Mouse (Mus musculus): ENCODE results near the gene S100a11.

DNA sequence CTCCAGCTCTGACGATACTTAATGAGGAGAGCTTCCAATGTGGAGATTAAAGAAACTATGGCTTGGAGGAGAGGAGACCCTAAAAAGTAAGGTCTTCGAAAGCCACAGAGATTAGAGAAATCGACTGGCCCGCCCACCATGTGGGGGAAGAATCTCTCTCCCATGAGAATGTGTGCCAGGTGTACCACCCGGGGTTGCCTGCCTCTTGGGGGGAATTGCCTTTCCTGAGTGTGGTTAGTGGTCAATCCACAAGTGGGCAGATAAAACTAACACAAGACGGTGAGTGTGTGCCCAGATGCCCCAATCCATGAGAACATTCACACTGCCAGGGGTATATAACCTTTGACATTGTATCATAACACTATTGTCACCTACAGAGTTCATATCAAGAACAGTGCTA is 47.4 kb downstream of the S100a11 start:
- TF ChIP-seq POLR2A (IDR thresholded peaks at IDR 0.05; ENCODE audit: low read depth, low read length) (no peak), ELF1 (IDR thresholded peaks at IDR 0.05; ENCODE audit: low read depth, low read length) (no peak), CTCF (conservative IDR thresholded peaks at IDR 0.05 in 1 of 2, IDR thresholded peaks at IDR 0.05 in 1 of 2; ENCODE audit: low read depth in 2 of 2, low read length in 2 of 2) (no peak), SIN3A (IDR thresholded peaks at IDR 0.05; ENCODE audit: low read length) (no peak), MAFK (IDR thresholded peaks at IDR 0.05; ENCODE audit: insufficient replicate concordance, low read length) (no peak)

Data from CH12.LX (cell line).